Comparison of ENCODE assay signal across 29 mouse cellular contexts in the genomic region with DNA sequence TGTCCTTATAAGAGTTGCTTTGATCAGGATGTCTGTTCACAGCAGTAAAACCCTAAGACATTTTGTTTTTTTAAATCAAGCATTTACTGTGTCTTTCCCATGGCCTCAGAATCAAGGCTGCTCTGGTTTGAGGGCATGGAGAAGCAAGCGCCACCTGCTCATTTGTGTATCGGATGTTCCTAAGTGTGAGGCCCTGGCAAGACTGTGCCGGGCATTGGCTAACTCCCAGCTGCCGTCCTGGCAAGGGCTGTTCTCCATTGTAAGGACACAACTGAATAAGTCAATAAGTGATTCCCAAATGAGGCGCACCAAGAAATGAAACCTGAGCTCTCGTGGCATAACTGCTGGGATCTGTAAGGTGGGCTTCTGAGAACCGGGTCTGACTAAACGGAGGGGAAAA. TPM values are rescaled to one million over a fixed set of nuclear protein-coding genes. Genes with fewer than 3 reads are reported as not detected.
DNase-seq lines count a peak whose midpoint lies in the region; ATAC-seq and TF ChIP-seq lines count a peak whose summit lies in the region.
"Had no signal": no experiment of that assay in that cellular context is flagged by ENCODE, and none has a peak within 500 bp of the region (broad histone marks: within the 10 kb centered on the region; RNA-seq: fewer than 3 reads in every experiment).

No protein-coding gene starts in this region.

- no peaks in the 10 kb centered on the region for H3K79me2 ChIP-seq in heart, adult 2 months (replicated peaks; ENCODE audit: control insufficient read depth, insufficient read depth, low read length)

- no peaks in the 10 kb centered on the region for H3K9me3 ChIP-seq in forebrain, embryonic 12.5 days
- peaks cover under 1% of the 10 kb centered on the region; the same call in 1 of the 2 replicates for H3K9me3 ChIP-seq in heart, embryonic 12.5 days (replicated peaks)
- H3K9me3 ChIP-seq: embryonic facial prominence, embryonic 10.5 days; hindbrain, embryonic 13.5 days; limb, embryonic 10.5 days; midbrain, embryonic 10.5 days; neural tube, embryonic 13.5 days; stomach, embryonic 15.5 days had no signal

- no peaks in the 10 kb centered on the region for H3K4me1 ChIP-seq in heart, adult 2 months (ENCODE audit: control insufficient read depth, insufficient read depth, low read length)
- no peaks in the 10 kb centered on the region for H3K4me1 ChIP-seq in forebrain, embryonic 12.5 days
- H3K4me1 ChIP-seq in heart, embryonic 12.5 days (replicated peaks) = no peaks in the 10 kb centered on the region
- H3K4me1 ChIP-seq: embryonic facial prominence, embryonic 10.5 days; hindbrain, embryonic 13.5 days; midbrain, embryonic 10.5 days; neural tube, embryonic 13.5 days; stomach, embryonic 15.5 days had no signal

- H3K27ac ChIP-seq in heart, adult 2 months = no peak overlapping the region
- H3K27ac ChIP-seq in forebrain, embryonic 12.5 days = no peak overlapping the region
- H3K27ac ChIP-seq in heart, embryonic 12.5 days (ENCODE audit: poor library complexity, severe bottlenecking) = no peak overlapping the region
- H3K27ac ChIP-seq: embryonic facial prominence, embryonic 10.5 days; heart, embryonic 13.5 days; hindbrain, embryonic 13.5 days; limb, embryonic 10.5 days; midbrain, embryonic 10.5 days; neural tube, embryonic 13.5 days; stomach, embryonic 15.5 days had no signal

- ATAC-seq in forebrain, embryonic 12.5 days (ENCODE audit: low FRiP score) = no peak
- no peak for ATAC-seq in heart, embryonic 12.5 days (ENCODE audit: insufficient number of reproducible peaks, low FRiP score)
- ATAC-seq: forebrain, embryonic 16.5 days; inflammation-experienced regulatory T-cells, adult 6 months; liver, postnatal 0 days; lung, postnatal 0 days; midbrain, embryonic 16.5 days had no signal

- no peak for TF ChIP-seq EP300 in heart, adult 2 months (IDR thresholded peaks at IDR 0.05; ENCODE audit: insufficient read depth, low read depth, low read length)

- H3K4me3 ChIP-seq in heart, adult 2 months = no peak overlapping the region
- no peak overlapping the region for H3K4me3 ChIP-seq in forebrain, embryonic 12.5 days (replicated peaks)
- H3K4me3 ChIP-seq in heart, embryonic 12.5 days = no peak overlapping the region
- H3K4me3 ChIP-seq: embryonic facial prominence, embryonic 10.5 days; heart, embryonic 13.5 days; hindbrain, embryonic 13.5 days; limb, embryonic 10.5 days; midbrain, embryonic 10.5 days; myocyte; neural tube, embryonic 13.5 days; stomach, embryonic 15.5 days had no signal

- H3K9ac ChIP-seq in heart, adult 2 months (ENCODE audit: low read depth, low read length) = no peak overlapping the region
- no peak overlapping the region for H3K9ac ChIP-seq in forebrain, embryonic 12.5 days
- no peak overlapping the region for H3K9ac ChIP-seq in heart, embryonic 12.5 days
- H3K9ac ChIP-seq: heart, embryonic 13.5 days; hindbrain, embryonic 13.5 days; liver, postnatal 0 days; neural tube, embryonic 13.5 days; stomach, embryonic 15.5 days had no signal

- H3K36me3 ChIP-seq in heart, adult 2 months (ENCODE audit: control insufficient read depth, insufficient read depth, low read length) = no peaks in the 10 kb centered on the region
- no peaks in the 10 kb centered on the region for H3K36me3 ChIP-seq in forebrain, embryonic 12.5 days (replicated peaks)
- no peaks in the 10 kb centered on the region for H3K36me3 ChIP-seq in heart, embryonic 12.5 days
- H3K36me3 ChIP-seq: embryonic facial prominence, embryonic 10.5 days; hindbrain, embryonic 13.5 days; limb, embryonic 10.5 days; midbrain, embryonic 10.5 days; neural tube, embryonic 13.5 days; stomach, embryonic 15.5 days had no signal

- H3K27me3 ChIP-seq in heart, adult 2 months (ENCODE audit: control insufficient read depth, insufficient read depth, low read length) = no peaks in the 10 kb centered on the region; the same call in 1 of the 2 replicates
- no peaks in the 10 kb centered on the region for H3K27me3 ChIP-seq in forebrain, embryonic 12.5 days
- no peaks in the 10 kb centered on the region for H3K27me3 ChIP-seq in heart, embryonic 12.5 days (replicated peaks)
- H3K27me3 ChIP-seq: heart, embryonic 13.5 days; hindbrain, embryonic 13.5 days; neural tube, embryonic 13.5 days; stomach, embryonic 15.5 days had no signal

- no peak overlapping the region for H3K4me2 ChIP-seq in forebrain, embryonic 12.5 days
- H3K4me2 ChIP-seq in heart, embryonic 12.5 days = no peak overlapping the region
- H3K4me2 ChIP-seq: heart, embryonic 13.5 days; hindbrain, embryonic 13.5 days; neural tube, embryonic 13.5 days; stomach, embryonic 15.5 days had no signal

- intact Hi-C loops in heart, adult 2 months (cut with DNase I) = no loop called here

- TF ChIP-seq CTCF in heart, adult 2 months (IDR thresholded peaks at IDR 0.05) = no peak

- 80% methylated on average over 8 of the region's 8 CpGs for WGBS in heart, adult 2 months
- 88% methylated on average over 8 of the region's 8 CpGs for WGBS in forebrain, embryonic 12.5 days
- 87% methylated on average over 8 of the region's 8 CpGs for WGBS in heart, embryonic 12.5 days

- DNase-seq in heart, adult 2 months = peak; percentile 16 to 30
- DNase-seq in heart, adult 11 months = no peak
- peak; percentile 75 for DNase-seq in brain, adult 2 months (ENCODE audit: low read depth, low spot score)
- DNase-seq in cerebellum, adult 18-20 months = peak; percentile 39 to 51
- DNase-seq in cerebellum, postnatal 14 days = peak; percentile 73 to 78
- DNase-seq: adrenal gland, postnatal 14 days; gastrocnemius, postnatal 36 days; heart, postnatal 14 days; kidney, adult 18-20 months; kidney, postnatal 4 days; liver; liver, postnatal 0 days; thymus, postnatal 25 days had no signal

- no peak for TF ChIP-seq POLR2A in heart, adult 2 months (IDR thresholded peaks at IDR 0.05; ENCODE audit: insufficient read depth, low read depth, low read length)

RNA-seq across cellular contexts. Expression of gene Rxfp1, which starts 31.2 kb away (rescaled TPM):
- 1 to 10 TPM; 1.2 to 1.3 TPM for total RNA-seq in heart, adult 2 months (2021)
- polyA plus RNA-seq in heart, adult 2 months (2012; rRNA removed) = 2.6 and 5.1 TPM in 2 replicates
- not detected in 2 replicates for polyA plus RNA-seq in forebrain, embryonic 12.5 days (2016; fragmentation: Nextera tagmentation; extraction: Ambion mirVana)
- polyA plus RNA-seq in heart, embryonic 12.5 days (2016; fragmentation: Nextera tagmentation; extraction: Ambion mirVana) = 6.3 and 6.8 TPM in 2 replicates
- total RNA-seq: common myeloid progenitor, adult 5-6 weeks; gastrocnemius, postnatal 36 days had no signal
- polyA plus RNA-seq: kidney, embryonic 16.5 days; midbrain, embryonic 10.5 days; myocyte; neural tube, embryonic 13.5 days; stomach, embryonic 15.5 days had no signal
